Mouse (Mus musculus) liver, embryonic 14.5 days (tissue): ENCODE measurements around the gene Drap1.

ENCODE experiments used
- CTCF ChIP-seq: IDR thresholded peaks from 2 replicates; pipeline ENCODE4 v1.5.1; 2016; ENCODE audit warnings: antibody characterized with exemption, low read depth, control low read depth
- EP300 ChIP-seq: IDR thresholded peaks from 2 replicates; pipeline ENCODE4 v1.6.1; 2016; ENCODE audit warnings: antibody characterized with exemption, low read depth

GRCm38 (mm10) chr19:5422895-5423443 lies 1.8 kb downstream of the Drap1 start:
- TF ChIP-seq CTCF = no peak
- TF ChIP-seq EP300 = no peak
